Mouse (Mus musculus) midbrain, postnatal 0 days (tissue): ENCODE measurements at regions not wholly inside any gene's neighbourhood (a gene's known extent, or its start where the extent isn't known, plus 50 kb on each side); places are given as distances from the start of the nearest gene placed in this dataset.

Experiments used
- ATAC-seq: fragments of 200-750 bp; cut with Nextera tagmentation; 2 replicates; pipeline ENCODE4 v1.8.0; 2017; ENCODE audit warnings: moderate number of reproducible peaks, mild to moderate bottlenecking, moderate TSS enrichment, moderate library complexity; ENCODE audit not compliant: low FRiP score
- DNase-seq: peaks from one replicate; pipeline ENCODE4 v3.0.0-alpha.2; 2015; ENCODE audit warnings: low spot score
- H3K27ac ChIP-seq: fragments of 300-500 bp; sonication (generic); 2 replicates; pipeline ENCODE4 v1.5.1; 2014; ENCODE audit warnings: low read depth, mild to moderate bottlenecking, low read length, mixed read lengths
- H3K27me3 ChIP-seq: fragments of 300-500 bp; sonication (generic); 2 replicates; pipeline ENCODE4 v1.6.1; 2014; ENCODE audit warnings: low read length, control low read depth, mixed read lengths; ENCODE audit not compliant: insufficient read depth
- H3K36me3 ChIP-seq: fragments of 300-500 bp; sonication (generic); 2 replicates; pipeline ENCODE4 v1.6.1; 2014; ENCODE audit warnings: low read length, control low read depth, mixed read lengths; ENCODE audit not compliant: insufficient read depth
- H3K4me1 ChIP-seq: fragments of 300-500 bp; sonication (generic); 2 replicates; pipeline ENCODE4 v1.6.1; 2014; ENCODE audit warnings: mild to moderate bottlenecking, control low read depth, antibody characterized with exemption, low read length, mixed read lengths; ENCODE audit not compliant: insufficient read depth
- H3K4me2 ChIP-seq: fragments of 300-500 bp; sonication (generic); 2 replicates; pipeline ENCODE4 v1.6.1; 2014; ENCODE audit warnings: low read depth, mild to moderate bottlenecking, low read length, mixed read lengths; ENCODE audit not compliant: poor library complexity, severe bottlenecking
- H3K4me3 ChIP-seq: fragments of 300-500 bp; sonication (generic); 2 replicates; pipeline ENCODE4 v1.5.1; 2014; ENCODE audit warnings: low read depth, mild to moderate bottlenecking, low read length, moderate library complexity
- H3K9ac ChIP-seq: fragments of 300-500 bp; sonication (generic); replicated peaks from 2 replicates; pipeline ENCODE4 v1.6.1; 2014; ENCODE audit warnings: mild to moderate bottlenecking, low read length, moderate library complexity, mixed read lengths; ENCODE audit not compliant: poor library complexity, severe bottlenecking
- H3K9me3 ChIP-seq: fragments of 300-500 bp; sonication (generic); 2 replicates; pipeline ENCODE4 v1.6.1; 2016; ENCODE audit warnings: low read length, control low read depth
- CTCF ChIP-seq: IDR thresholded peaks from 2 replicates; pipeline ENCODE4 v1.5.1; 2016; ENCODE audit warnings: antibody characterized with exemption, mild to moderate bottlenecking
- WGBS: fragments of 180-500 bp; shearing (Covaris S2); extraction: QIAGEN DNeasy Blood & Tissue Kit; methylation state at CpG from one replicate; pipeline ENCODE4 v1.1.7; 2014; 5-methylcytosine and 5-hydroxymethylcytosine counted together

DNA sequence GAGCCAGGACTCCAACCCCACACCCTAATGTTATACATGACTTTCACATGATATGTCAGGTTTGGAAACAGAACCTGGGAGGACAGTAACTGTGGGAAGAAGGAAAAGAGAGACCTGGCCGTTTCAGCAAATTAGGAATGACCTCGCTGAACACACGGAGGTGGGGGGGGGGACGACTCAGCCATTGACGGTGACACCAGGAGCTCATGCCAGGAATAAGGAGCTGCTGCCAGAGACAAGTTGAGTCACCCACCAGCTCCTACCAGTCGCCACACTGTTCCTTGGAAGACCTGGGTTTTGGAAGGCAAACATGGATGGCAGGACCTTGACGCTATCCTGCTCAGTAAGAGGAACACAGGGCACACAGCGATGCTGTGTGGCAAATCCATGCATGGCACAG, 364.7 kb downstream of the Sox9 start:
- TF ChIP-seq CTCF: no peak
- DNase-seq: no peak
- no peak for ATAC-seq
- no peaks in the 10 kb centered on the region for H3K9me3 ChIP-seq
- WGBS: 91% methylated on average over 8 of the region's 8 CpGs
- no peaks in the 10 kb centered on the region for H3K36me3 ChIP-seq
- peaks cover 6% of the 10 kb centered on the region for H3K4me1 ChIP-seq
- no peak overlapping the region for H3K9ac ChIP-seq
- no peak overlapping the region for H3K27ac ChIP-seq
- no peaks in the 10 kb centered on the region for H3K27me3 ChIP-seq
- H3K4me2 ChIP-seq: no peak overlapping the region
- no peak overlapping the region for H3K4me3 ChIP-seq

DNA sequence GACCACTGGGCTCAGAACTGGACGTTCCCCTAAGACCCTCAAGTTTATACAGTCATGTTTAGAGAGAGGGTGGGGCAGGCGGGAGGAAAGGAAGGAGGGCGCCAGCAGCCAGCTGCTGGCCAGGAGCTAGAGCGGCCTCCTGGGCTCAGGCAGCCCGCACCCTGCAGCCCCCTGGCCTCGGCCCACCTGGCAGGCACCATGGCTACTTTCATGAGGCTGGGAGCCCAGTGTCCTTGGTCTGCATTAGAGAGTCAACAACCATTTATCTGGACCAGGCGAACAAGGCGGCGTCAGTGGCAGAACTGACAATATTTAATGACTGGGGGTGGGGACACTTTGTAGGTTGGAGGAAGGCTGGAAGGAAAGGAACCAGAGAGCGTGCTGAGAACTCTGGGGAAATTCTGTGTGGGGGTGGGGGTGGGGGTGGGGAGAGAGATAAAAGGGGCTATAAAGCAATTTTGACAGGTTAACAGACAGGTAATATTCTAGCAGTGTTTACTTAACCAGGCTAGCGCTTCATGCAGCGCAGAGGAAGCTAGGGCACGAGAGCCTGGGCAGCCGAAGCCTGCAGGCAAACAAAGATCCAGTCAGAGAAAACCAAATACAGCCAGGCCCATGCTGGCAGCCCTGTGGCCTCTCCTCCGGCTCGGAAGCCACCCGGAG, 365.6 kb downstream of the Sox9 start:
- ATAC-seq: no peak

DNA sequence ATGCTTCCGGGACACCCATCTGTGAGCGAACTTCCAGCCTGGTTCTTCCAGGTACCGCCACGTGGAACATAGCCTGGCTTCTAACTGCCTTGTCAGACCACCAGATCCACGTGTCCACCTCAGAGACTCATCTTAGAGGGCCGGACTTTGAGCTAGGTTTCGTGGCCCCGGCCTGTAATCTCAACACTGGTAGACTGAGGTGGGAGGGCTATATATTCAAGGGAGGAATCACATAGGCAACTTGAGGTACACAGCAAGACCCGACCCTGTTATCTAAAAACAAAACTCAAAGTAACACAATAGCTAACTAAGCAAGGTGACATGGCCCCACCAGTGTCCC, 366.1 kb downstream of the Sox9 start:
- WGBS: 86% methylated on average over 9 of the region's 9 CpGs
- no peak overlapping the region for H3K9ac ChIP-seq
- TF ChIP-seq CTCF: no peak
- no peaks in the 10 kb centered on the region for H3K9me3 ChIP-seq
- H3K36me3 ChIP-seq: no peaks in the 10 kb centered on the region
- DNase-seq: no peak
- peaks cover 6% of the 10 kb centered on the region for H3K4me1 ChIP-seq
- H3K27me3 ChIP-seq: no peaks in the 10 kb centered on the region
- ATAC-seq: no peak
- no peak overlapping the region for H3K4me3 ChIP-seq
- no peak overlapping the region for H3K27ac ChIP-seq
- H3K4me2 ChIP-seq: no peak overlapping the region

More for the DNA sequence above, 365.6 kb downstream of the Sox9 start:
- WGBS: 69% methylated on average over 17 of the region's 17 CpGs
- Histone ChIP-seq H3K4me3 (no peak overlapping the region), H3K27ac (no peak overlapping the region), H3K4me1 (peaks cover 6% of the 10 kb centered on the region), H3K9ac (no peak overlapping the region), H3K36me3 (no peaks in the 10 kb centered on the region), H3K9me3 (no peaks in the 10 kb centered on the region), H3K27me3 (no peaks in the 10 kb centered on the region), H3K4me2 (no peak overlapping the region)
- no peak for TF ChIP-seq CTCF
- no peak for DNase-seq

DNA sequence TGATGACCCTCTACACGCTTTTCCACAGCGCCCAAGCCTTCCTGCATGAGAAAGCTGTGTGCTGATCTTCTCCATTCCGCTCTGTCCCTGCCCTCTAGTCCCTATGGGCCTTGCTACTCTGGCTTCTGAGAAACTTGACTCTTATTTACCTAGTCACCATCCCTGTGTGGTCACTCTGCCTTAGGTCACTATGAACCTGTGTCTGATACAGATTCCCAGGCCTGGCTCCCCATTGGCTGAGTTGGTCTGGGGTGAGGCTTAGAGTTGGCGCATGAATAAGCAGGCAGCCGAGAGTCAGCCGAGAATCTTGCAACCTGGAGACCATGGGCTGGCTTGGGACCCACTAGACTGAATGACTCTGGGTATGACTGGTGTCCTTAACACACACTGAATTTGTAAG, 373.5 kb downstream of the Sox9 start:
- Histone ChIP-seq H3K9ac (no peak overlapping the region), H3K4me3 (no peak overlapping the region), H3K4me2 (no peak overlapping the region), H3K36me3 (no peaks in the 10 kb centered on the region), H3K27me3 (no peaks in the 10 kb centered on the region), H3K4me1 (no peaks in the 10 kb centered on the region), H3K27ac (no peak overlapping the region), H3K9me3 (no peaks in the 10 kb centered on the region)
- TF ChIP-seq CTCF: no peak
- WGBS: 86% methylated on average over 6 of the region's 6 CpGs
- ATAC-seq (no peak), DNase-seq (no peak)

DNA sequence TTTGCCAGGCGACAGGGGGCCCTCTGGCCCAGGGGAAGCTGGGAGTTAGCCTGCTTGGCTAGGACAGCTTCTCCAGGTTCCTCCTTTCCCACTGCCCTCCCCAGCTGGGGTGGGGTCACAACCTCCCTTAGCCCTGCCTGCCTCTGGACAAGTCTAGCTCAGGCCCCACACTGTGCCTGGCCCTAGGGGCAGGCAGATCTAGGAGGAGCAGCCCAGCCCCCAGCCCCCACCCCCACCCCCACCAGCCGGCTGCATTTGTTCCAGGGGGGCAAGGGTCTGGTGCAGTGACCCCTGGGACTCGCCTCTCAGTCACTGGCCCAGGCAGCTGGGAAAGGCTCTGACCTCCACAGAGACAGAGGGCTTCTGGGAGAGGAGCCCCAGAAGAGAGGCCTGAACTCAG, 381.9 kb downstream of the Sox9 start:
- 42% methylated on average over 3 of the region's 3 CpGs for WGBS
- H3K4me2 ChIP-seq: no peak overlapping the region
- no peak overlapping the region for H3K27ac ChIP-seq
- no peaks in the 10 kb centered on the region for H3K36me3 ChIP-seq
- H3K9ac ChIP-seq: no peak overlapping the region
- H3K9me3 ChIP-seq: no peaks in the 10 kb centered on the region
- no peak for TF ChIP-seq CTCF
- no peak overlapping the region for H3K4me3 ChIP-seq
- DNase-seq: no peak
- 0 out of 2 replicates have a peak, but pooled peaks cover 3% of the 10 kb centered on the region for H3K4me1 ChIP-seq
- ATAC-seq: no peak
- no peaks in the 10 kb centered on the region for H3K27me3 ChIP-seq

DNA sequence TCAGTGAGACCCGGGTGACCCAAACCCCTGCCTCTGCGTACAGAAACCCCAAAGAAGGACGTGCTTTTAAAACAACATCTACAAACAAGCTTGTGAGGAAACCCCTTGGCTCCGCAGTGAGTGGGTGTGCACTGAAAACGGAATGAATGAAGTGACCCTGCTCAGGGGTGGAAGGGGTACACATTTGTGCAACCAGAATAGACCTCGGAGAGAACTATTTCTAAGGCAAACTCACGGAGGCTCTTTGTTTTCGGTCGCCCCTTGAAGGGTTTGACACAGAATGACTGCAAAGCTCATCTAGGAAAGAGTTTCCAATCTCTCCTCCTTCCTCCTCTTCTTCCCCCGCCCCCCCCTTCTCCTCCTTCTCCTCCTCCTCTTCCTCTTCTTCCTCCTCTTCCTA, 382.5 kb downstream of the Sox9 start:
- ATAC-seq: no peak
- Histone ChIP-seq H3K4me1 (0 out of 2 replicates have a peak, but pooled peaks cover 3% of the 10 kb centered on the region), H3K4me2 (peak overlapping the region; percentile 65), H3K27me3 (no peaks in the 10 kb centered on the region), H3K9me3 (no peaks in the 10 kb centered on the region), H3K36me3 (no peaks in the 10 kb centered on the region), H3K9ac (no peak overlapping the region), H3K27ac (no peak overlapping the region), H3K4me3 (no peak overlapping the region)
- DNase-seq: no peak
- 24% methylated on average over 9 of the region's 10 CpGs for WGBS
- TF ChIP-seq CTCF: no peak
